Mouse (Mus musculus) ovary, adult 18-20 months (tissue): ENCODE data around the gene Fuz.
"Not testable (repeated sequence)": the region's sequence is repeated elsewhere in the genome, so short reads cannot be mapped to it uniquely, and the experiment has no call there.

Source experiments
- DNase-seq: peaks from one replicate; pipeline ENCODE4 v3.0.0; 2022; ENCODE audit warnings: low spot score, mixed read lengths

Fuz gene

GRCm38 (mm10) chr7:44860576-44861428, 35.1 kb upstream of the Fuz start:
- DNase-seq = no peak

- no peak for DNase-seq
Measured at GRCm38 (mm10) chr7:44861429-44861816, 34.5 kb upstream of the Fuz start.

- DNase-seq = no peak
Measured at GRCm38 (mm10) chr7:44862434-44862833, 33.4 kb upstream of the Fuz start.

DNA sequence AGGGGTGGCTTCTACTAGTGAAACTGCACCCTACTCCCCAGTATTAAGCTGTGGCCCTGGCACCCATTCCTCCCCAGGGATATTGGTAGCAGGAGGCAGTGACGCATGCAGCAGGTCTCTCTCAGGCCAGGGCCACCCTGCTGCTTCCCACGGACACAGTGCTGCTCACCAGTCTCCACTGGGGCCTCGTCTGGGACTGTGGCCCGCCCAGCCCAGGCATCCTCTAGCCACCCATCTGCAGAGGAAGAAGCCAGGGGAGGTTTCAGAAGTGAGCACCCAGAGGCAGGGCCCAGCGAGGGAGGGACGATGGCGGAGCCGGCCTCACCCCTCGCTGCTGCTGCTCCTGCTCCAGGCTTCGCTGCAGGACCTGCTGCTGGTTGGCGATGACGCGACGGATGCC, 32.7 kb upstream of the Fuz start:
- DNase-seq = no peak

GRCm38 (mm10) chr7:44863982-44864494, 31.8 kb upstream of the Fuz start:
- no peak for DNase-seq

- no peak for DNase-seq
Measured at GRCm38 (mm10) chr7:44864595-44865542, 31.0 kb upstream of the Fuz start.

- DNase-seq = peak; percentile 80
Measured at GRCm38 (mm10) chr7:44866276-44867009, 29.4 kb upstream of the Fuz start.

GRCm38 (mm10) chr7:44867010-44867702, 28.7 kb upstream of the Fuz start:
- DNase-seq = no peak

DNA sequence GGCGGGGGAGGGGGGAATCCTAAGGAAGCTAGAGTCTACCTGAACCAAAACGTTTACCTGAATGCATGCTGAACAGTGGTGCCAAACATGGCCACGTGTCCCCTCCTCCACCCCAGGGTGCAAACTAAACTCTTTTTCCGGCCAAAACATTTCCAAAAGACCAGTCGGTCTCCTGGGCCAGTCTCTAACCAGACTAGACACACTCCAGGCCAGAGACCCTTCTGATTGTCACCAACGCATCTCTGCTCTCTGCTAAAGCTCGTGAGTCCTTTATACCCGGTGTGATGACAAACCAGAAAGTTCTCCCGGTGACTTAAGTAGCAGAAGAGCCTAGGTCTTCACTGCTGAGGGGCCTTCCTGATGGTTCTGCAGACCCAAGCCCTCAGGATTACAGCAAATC, 28.1 kb upstream of the Fuz start:
- DNase-seq = no peak

- DNase-seq = no peak
Measured at GRCm38 (mm10) chr7:44868465-44868864, 27.4 kb upstream of the Fuz start.

DNA sequence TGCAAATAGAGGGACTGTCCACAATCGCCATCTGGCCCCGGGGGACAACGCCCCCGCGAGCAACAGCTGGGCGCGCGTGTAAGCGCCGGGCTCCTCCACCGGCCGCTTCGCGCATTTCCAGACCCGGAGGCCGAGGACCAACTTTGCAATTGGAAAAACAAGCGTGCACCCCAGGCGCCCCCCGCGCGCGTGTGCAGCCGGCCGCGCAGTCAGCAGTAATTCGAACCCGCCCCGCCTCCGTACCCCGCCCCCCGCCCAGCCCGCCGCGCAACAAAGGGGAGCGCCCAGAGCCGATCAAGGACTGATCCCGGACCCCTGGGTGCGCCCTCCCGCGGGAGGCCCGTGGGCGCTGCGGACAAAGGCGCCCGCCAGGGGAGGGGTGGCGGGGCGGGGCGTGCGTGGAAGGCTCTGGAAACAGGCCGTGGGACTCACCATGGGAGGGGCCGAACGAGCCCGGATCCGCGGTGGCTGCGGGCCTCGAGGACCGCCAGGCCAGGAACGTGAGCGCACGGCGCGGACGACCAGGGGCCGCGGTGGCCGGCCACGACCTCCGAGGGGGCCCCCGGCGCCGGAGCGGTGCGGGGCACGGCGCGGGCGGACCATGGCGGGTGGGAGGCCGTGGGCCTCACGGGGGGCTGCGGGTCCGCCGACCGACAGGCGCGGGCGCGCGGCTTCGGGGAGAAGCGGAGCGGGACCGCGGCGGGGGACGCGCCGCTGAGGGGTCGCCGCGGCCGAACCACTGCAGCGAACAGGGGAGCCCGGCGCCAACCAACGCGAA, 26.8 kb upstream of the Fuz start:
- peak; percentile 76 for DNase-seq

GRCm38 (mm10) chr7:44869697-44870528, 26.0 kb upstream of the Fuz start, which contains the start of gene Ptov1:
TSS of gene Ptov1 (minus strand) at chr7:44869788.
- peak; percentile 94 for DNase-seq

DNA sequence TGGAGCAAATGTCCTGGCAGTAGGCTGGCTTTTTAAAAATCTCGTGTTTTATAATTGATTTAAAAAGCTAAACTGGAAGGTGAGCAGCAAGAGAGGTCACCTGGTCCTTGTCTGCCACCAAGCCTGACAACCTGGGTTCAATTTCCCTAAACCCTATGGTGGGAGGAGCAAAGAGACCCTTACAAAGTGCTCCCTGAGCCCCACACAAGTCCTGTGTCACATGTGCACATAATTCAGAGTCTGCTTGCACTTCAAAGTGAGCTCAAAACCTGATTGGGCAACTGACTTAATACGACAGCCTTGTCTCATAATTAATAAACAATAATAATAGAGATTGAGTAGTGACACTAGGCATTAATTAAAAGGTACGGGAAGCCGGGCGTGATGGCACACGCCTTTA, 25.3 kb upstream of the Fuz start:
- DNase-seq = no peak

DNA sequence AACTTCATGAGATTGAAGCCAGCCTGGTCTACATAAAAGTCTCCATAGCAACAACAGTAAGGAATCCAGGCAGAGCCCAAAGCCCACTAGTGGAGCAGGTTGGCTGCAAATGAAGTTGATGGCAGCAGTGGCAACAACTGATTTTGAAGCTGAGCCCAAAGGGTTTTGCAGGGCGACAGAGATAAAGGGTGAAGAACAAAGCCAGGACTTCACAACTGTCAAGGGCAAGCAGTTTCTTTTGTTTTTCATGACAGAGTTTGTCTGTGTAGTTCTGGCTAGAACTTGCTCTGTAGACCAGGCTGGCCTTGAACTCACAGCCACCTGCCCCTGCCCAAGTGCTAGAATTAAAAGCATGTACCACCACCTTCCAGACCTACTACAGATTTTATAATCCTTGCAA, 24.7 kb upstream of the Fuz start:
- DNase-seq = no peak

GRCm38 (mm10) chr7:44871774-44872173, 24.1 kb upstream of the Fuz start:
- not testable (repeated sequence) for DNase-seq

DNA sequence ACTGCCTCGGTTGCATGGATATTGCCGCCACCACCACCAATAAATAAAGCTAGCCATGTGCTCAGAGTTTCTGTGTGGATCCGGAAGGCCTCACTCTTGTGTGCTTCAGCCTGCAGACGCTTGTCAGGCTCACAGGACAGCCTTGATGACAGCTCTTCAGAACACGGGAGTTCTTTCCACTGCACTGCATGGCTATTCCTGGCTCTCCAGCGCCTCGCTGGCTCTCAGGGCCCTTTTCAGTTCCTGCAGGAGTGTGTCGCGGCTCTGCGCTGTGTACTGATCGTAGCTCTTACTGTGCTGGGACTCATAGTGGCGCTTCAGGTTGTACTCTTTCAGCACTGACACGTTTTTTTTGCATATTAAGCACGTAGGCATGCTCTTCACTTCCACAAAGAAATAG, 18.0 kb upstream of the Fuz start:
- DNase-seq = no peak

GRCm38 (mm10) chr7:44883036-44883435, 12.8 kb upstream of the Fuz start:
- DNase-seq = no peak

GRCm38 (mm10) chr7:44884637-44885036, 11.2 kb upstream of the Fuz start:
- no peak for DNase-seq

- no peak for DNase-seq
Measured at GRCm38 (mm10) chr7:44886964-44887363, 8.9 kb upstream of the Fuz start.
